Mouse (Mus musculus) stomach, postnatal 0 days (tissue): ENCODE data around the gene Nr0b2. TPM values are rescaled to one million over a fixed set of nuclear protein-coding genes. Genes with fewer than 3 reads are reported as not detected.
A peak's percentile ranks its signal among the peaks of the same experiment; 100 is the strongest.

ENCODE experiments used
- ATAC-seq: fragments of 200-750 bp; cut with Nextera tagmentation; 2 replicates; pipeline ENCODE4 v1.8.0; 2017; ENCODE audit not compliant: low FRiP score, low TSS enrichment
- DNase-seq: peaks from one replicate; pipeline ENCODE4 v3.0.0-alpha.2; 2016; ENCODE audit warnings: low spot score
- H3K27ac ChIP-seq: fragments of 300-500 bp; sonication (generic); replicated peaks from 2 replicates; pipeline ENCODE4 v1.5.1; 2014; ENCODE audit warnings: mild to moderate bottlenecking, control low read depth
- H3K27me3 ChIP-seq: fragments of 300-500 bp; sonication (generic); 2 replicates; pipeline ENCODE4 v1.6.1; 2014; ENCODE audit warnings: low read length; ENCODE audit not compliant: control insufficient read depth, insufficient read depth
- H3K36me3 ChIP-seq: fragments of 300-500 bp; sonication (generic); 2 replicates; pipeline ENCODE4 v1.6.1; 2014; ENCODE audit warnings: low read length, mixed read lengths; ENCODE audit not compliant: control insufficient read depth, insufficient read depth
- H3K4me1 ChIP-seq: fragments of 300-500 bp; sonication (generic); replicated peaks from 2 replicates; pipeline ENCODE4 v1.6.1; 2014; ENCODE audit warnings: antibody characterized with exemption; ENCODE audit not compliant: control insufficient read depth, insufficient read depth
- H3K4me2 ChIP-seq: fragments of 300-500 bp; sonication (generic); replicated peaks from 2 replicates; pipeline ENCODE4 v1.6.1; 2014; ENCODE audit warnings: low read depth, mild to moderate bottlenecking, control low read depth, moderate library complexity
- H3K4me3 ChIP-seq: fragments of 300-500 bp; sonication (generic); 2 replicates; pipeline ENCODE4 v1.5.1; 2014; ENCODE audit warnings: low read depth, low read length, control low read depth
- H3K9ac ChIP-seq: fragments of 300-500 bp; sonication (generic); 2 replicates; pipeline ENCODE4 v1.6.1; 2014; ENCODE audit warnings: mild to moderate bottlenecking, low read length, control low read depth, mixed read lengths
- H3K9me3 ChIP-seq: fragments of 300-500 bp; sonication (generic); 2 replicates; pipeline ENCODE4 v1.6.1; 2016; ENCODE audit warnings: low read length; ENCODE audit not compliant: control insufficient read depth
- CTCF ChIP-seq: IDR thresholded peaks from 2 replicates; pipeline ENCODE4 v1.5.1; 2016; ENCODE audit warnings: antibody characterized with exemption, low read depth, mild to moderate bottlenecking, moderate library complexity
- EP300 ChIP-seq: optimal IDR thresholded peaks from 2 replicates; pipeline ENCODE3; 2016; ENCODE audit warnings: antibody characterized with exemption
- WGBS: fragments of 180-500 bp; shearing (Covaris S2); extraction: QIAGEN DNeasy Blood & Tissue Kit; methylation state at CpG from one replicate; pipeline ENCODE4 v1.1.7; 2014; 5-methylcytosine and 5-hydroxymethylcytosine counted together
- polyA plus RNA-seq: library from polyadenylated mRNA; unstranded; fragments of >200 nt; fragmentation: Nextera tagmentation; extraction: Ambion mirVana; gene quantifications from 2 replicates; pipeline ENCODE4 v1.2.1, GENCODE M21; 2015

Nr0b2 gene
- polyA plus RNA-seq, 1 experiment from 2014 or later = 4.7 TPM

- H3K4me3 ChIP-seq = no peak overlapping the region
- no peak for DNase-seq
- no peak overlapping the region for H3K9ac ChIP-seq
- no peak for ATAC-seq
- no peaks in the 10 kb centered on the region for H3K27me3 ChIP-seq
- no peaks in the 10 kb centered on the region for H3K4me1 ChIP-seq
- H3K9me3 ChIP-seq = no peaks in the 10 kb centered on the region
- no peak overlapping the region for H3K4me2 ChIP-seq
- H3K36me3 ChIP-seq = peaks cover 22% of the 10 kb centered on the region
- WGBS = 78% methylated on average over 3 of the region's 3 CpGs
- H3K27ac ChIP-seq = no peak overlapping the region
- no peak for TF ChIP-seq EP300
- TF ChIP-seq CTCF = no peak
These were observed 17.1 kb upstream of the Nr0b2 start for GRCm38 (mm10) chr4:133536081-133536480.

GRCm38 (mm10) chr4:133536652-133537051 lies 16.5 kb upstream of the Nr0b2 start:
- no peaks in the 10 kb centered on the region for H3K9me3 ChIP-seq
- no peak overlapping the region for H3K4me2 ChIP-seq
- no peaks in the 10 kb centered on the region for H3K4me1 ChIP-seq
- H3K4me3 ChIP-seq = no peak overlapping the region
- ATAC-seq = no peak
- no peak for DNase-seq
- no peak overlapping the region for H3K9ac ChIP-seq
- TF ChIP-seq CTCF = no peak
- no peak for TF ChIP-seq EP300
- whole genome bisulfite sequencing = 81% methylated on average over 5 of the region's 5 CpGs
- peaks cover 22% of the 10 kb centered on the region for H3K36me3 ChIP-seq
- no peak overlapping the region for H3K27ac ChIP-seq
- no peaks in the 10 kb centered on the region for H3K27me3 ChIP-seq

GRCm38 (mm10) chr4:133545272-133546231 lies 7.6 kb upstream of the Nr0b2 start, which contains the start of gene Nudc:
Nudc (minus strand) TSS chr4:133545996.
- no peaks in the 10 kb centered on the region for H3K27me3 ChIP-seq
- peak; percentile 98 for DNase-seq
- H3K36me3 ChIP-seq = 0 out of 2 replicates have a peak, but pooled peaks cover 2% of the 10 kb centered on the region
- peak within 1 kb of the TSS; percentile 78 for H3K4me2 ChIP-seq
- peak within 1 kb of the TSS; percentile 78 for H3K27ac ChIP-seq
- under 1% methylated on average over 68 of the region's 77 CpGs for WGBS
- no peaks in the 10 kb centered on the region for H3K9me3 ChIP-seq
- no peaks in the 10 kb centered on the region for H3K4me1 ChIP-seq
- ATAC-seq = peak; percentile 99
- H3K9ac ChIP-seq = peak within 1 kb of the TSS; percentile 92
- TF ChIP-seq CTCF (no peak), EP300 (no peak)
- H3K4me3 ChIP-seq = peak within 1 kb of the TSS; percentile 89

- Histone ChIP-seq H3K4me2 (no peak overlapping the region), H3K4me1 (no peaks in the 10 kb centered on the region), H3K4me3 (no peak overlapping the region), H3K36me3 (no peaks in the 10 kb centered on the region), H3K27me3 (no peaks in the 10 kb centered on the region), H3K9ac (no peak overlapping the region), H3K27ac (no peak overlapping the region), H3K9me3 (no peaks in the 10 kb centered on the region)
- 80% methylated on average over 1 of the region's 1 CpGs for WGBS
- TF ChIP-seq CTCF (no peak), EP300 (no peak)
- ATAC-seq (no peak), DNase-seq (no peak)
These were observed 1.1 kb upstream of the Nr0b2 start for GRCm38 (mm10) chr4:133552029-133552428.

GRCm38 (mm10) chr4:133553448-133554330 lies 513 bp downstream of the Nr0b2 start:
- Histone ChIP-seq H3K4me2 (peak overlapping the region; percentile 32), H3K9ac (no peak overlapping the region)
- WGBS = 58% methylated on average over 19 of the region's 19 CpGs

More at GRCm38 (mm10) chr4:133553448-133554330, 513 bp downstream of the Nr0b2 start:
- no peaks in the 10 kb centered on the region for H3K36me3 ChIP-seq
- TF ChIP-seq EP300 (no peak), CTCF (no peak)
- H3K27ac ChIP-seq = peak overlapping the region; percentile 71
- H3K4me3 ChIP-seq = no peak overlapping the region
- no peaks in the 10 kb centered on the region for H3K9me3 ChIP-seq
- DNase-seq (peak; percentile 45), ATAC-seq (peak; percentile 49)
- no peaks in the 10 kb centered on the region for H3K27me3 ChIP-seq
- no peaks in the 10 kb centered on the region for H3K4me1 ChIP-seq
